Mouse (Mus musculus) MEL (cell line): ENCODE results near the gene Nfxl1. TPM values are rescaled to one million over a fixed set of nuclear protein-coding genes. Genes with fewer than 3 reads are reported as not detected.

ENCODE experiments used
- DNase-seq: peaks from one replicate; pipeline ENCODE4 v3.0.0; 2011; ENCODE audit warnings: low read depth, low spot score
- H3K27ac ChIP-seq: 2 replicates; pipeline ENCODE4 v1.5.1; 2012; ENCODE audit warnings: low read depth, mild to moderate bottlenecking, control low read depth, low read length, moderate library complexity; ENCODE audit not compliant: control insufficient read depth
- H3K27me3 ChIP-seq, 2 experiments: fragments of 150-350 bp in 1 of 2; sonication (generic) in 1 of 2; 2 replicates each; pipeline ENCODE4 v1.6.1; 2012; ENCODE audit warnings: low read length in 2 of 2, mild to moderate bottlenecking in 2 of 2, improper control_type of control experiment in 1 of 2, moderate library complexity in 1 of 2; ENCODE audit not compliant: insufficient read depth in 2 of 2, control insufficient read depth in 1 of 2
- H3K36me3 ChIP-seq, 2 experiments: 2 replicates each; pipeline ENCODE4 v1.6.1; 2012 to 2014; ENCODE audit warnings: low read length in 2 of 2, improper control_type of control experiment in 1 of 2, inconsistent platforms in 1 of 2, mild to moderate bottlenecking in 1 of 2; ENCODE audit not compliant: insufficient read depth in 2 of 2, control insufficient read depth in 1 of 2
- H3K4me1 ChIP-seq, 2 experiments: fragments of 150-350 bp in 1 of 2; sonication (generic) in 1 of 2; 2 replicates each; pipeline ENCODE4 v1.6.1; 2012; ENCODE audit warnings: low read length in 2 of 2, improper control_type of control experiment in 1 of 2, mild to moderate bottlenecking in 1 of 2; ENCODE audit not compliant: insufficient read depth in 2 of 2, control insufficient read depth in 1 of 2
- H3K4me3 ChIP-seq, 2 experiments: fragments of 150-350 bp in 1 of 2; sonication (generic) in 1 of 2; 2 replicates each; pipeline ENCODE4 v1.5.1; 2012; ENCODE audit warnings: low read depth in 2 of 2, low read length in 2 of 2, mild to moderate bottlenecking in 2 of 2, moderate library complexity in 2 of 2, control low read depth in 1 of 2, improper control_type of control experiment in 1 of 2; ENCODE audit not compliant: control insufficient read depth in 1 of 2, insufficient read depth in 1 of 2
- H3K79me2 ChIP-seq: 2 replicates; pipeline ENCODE4 v1.6.1; 2012; ENCODE audit warnings: mild to moderate bottlenecking, low read length, moderate library complexity; ENCODE audit not compliant: control insufficient read depth, poor library complexity, insufficient read depth
- H3K9ac ChIP-seq: 2 replicates; pipeline ENCODE4 v1.6.1; 2012; ENCODE audit warnings: low read depth, mild to moderate bottlenecking, control low read depth, low read length, moderate library complexity; ENCODE audit not compliant: control insufficient read depth, poor library complexity, severe bottlenecking
- H3K9me3 ChIP-seq: fragments of 150-350 bp; sonication (generic); replicated peaks from 2 replicates; pipeline ENCODE4 v1.6.1; 2012; ENCODE audit warnings: mild to moderate bottlenecking, low read length, improper control_type of control experiment, moderate library complexity; ENCODE audit not compliant: insufficient read depth
- CHD2 ChIP-seq: IDR thresholded peaks from 2 replicates; pipeline ENCODE4 v1.6.1; 2011; ENCODE audit warnings: low read length, improper control_type of control experiment
- E2F4 ChIP-seq: IDR thresholded peaks from 2 replicates; pipeline ENCODE4 v1.6.1; 2011; ENCODE audit warnings: low read depth, low read length, improper control_type of control experiment, borderline replicate concordance
- ETS1 ChIP-seq: IDR thresholded peaks from 2 replicates; pipeline ENCODE4 v1.6.1; 2012; ENCODE audit warnings: low read depth, mild to moderate bottlenecking, inconsistent platforms, low read length, improper control_type of control experiment, moderate library complexity
- HCFC1 ChIP-seq: IDR thresholded peaks from 2 replicates; pipeline ENCODE4 v1.6.1; 2012; ENCODE audit warnings: low read depth, mild to moderate bottlenecking, inconsistent platforms, low read length, improper control_type of control experiment, moderate library complexity
- JUND ChIP-seq: IDR thresholded peaks from 2 replicates; pipeline ENCODE4 v1.6.1; 2011; ENCODE audit warnings: low read depth, mild to moderate bottlenecking, improper control_type of control experiment, low read length
- MEF2A ChIP-seq: IDR thresholded peaks from 2 replicates; pipeline ENCODE4 v1.6.1; 2014; ENCODE audit warnings: low read depth, mild to moderate bottlenecking, inconsistent platforms, low read length, improper control_type of control experiment; ENCODE audit not compliant: poor library complexity, insufficient replicate concordance, severe bottlenecking; ENCODE audit errors: extremely low read depth
- MXI1 ChIP-seq: IDR thresholded peaks from 2 replicates; pipeline ENCODE4 v1.6.1; 2011; ENCODE audit warnings: mild to moderate bottlenecking, low read depth, low read length, improper control_type of control experiment
- MYB ChIP-seq: IDR thresholded peaks from 2 replicates; pipeline ENCODE4 v1.6.1; 2011; ENCODE audit warnings: mild to moderate bottlenecking, low read depth, low read length, improper control_type of control experiment
- MYC ChIP-seq: IDR thresholded peaks from 2 replicates; pipeline ENCODE4 v1.6.1; 2011; ENCODE audit warnings: low read depth, mild to moderate bottlenecking, low read length, improper control_type of control experiment, moderate library complexity
- NELFE ChIP-seq: IDR thresholded peaks from 2 replicates; pipeline ENCODE4 v1.6.1; 2011; ENCODE audit warnings: low read depth, low read length, improper control_type of control experiment
- POLR2A ChIP-seq, 2 experiments: IDR thresholded peaks; 2 replicates each; pipeline ENCODE4 v1.6.1; 2011 to 2012; ENCODE audit warnings: low read length in 2 of 2, mild to moderate bottlenecking in 2 of 2, control low read depth in 1 of 2, improper control_type of control experiment in 1 of 2, low read depth in 1 of 2, moderate library complexity in 1 of 2; ENCODE audit not compliant: control insufficient read depth in 1 of 2, insufficient read depth in 1 of 2, poor library complexity in 1 of 2
- POLR2AphosphoS2 ChIP-seq: IDR thresholded peaks from 2 replicates; pipeline ENCODE4 v1.6.1; 2011; ENCODE audit warnings: low read length, improper control_type of control experiment
- POLR2AphosphoS5 ChIP-seq: IDR thresholded peaks from 2 replicates; pipeline ENCODE4 v1.6.1; 2012; ENCODE audit warnings: low read depth, borderline replicate concordance, mild to moderate bottlenecking, inconsistent platforms, low read length, moderate library complexity, mixed read lengths
- RCOR1 ChIP-seq: IDR thresholded peaks from 2 replicates; pipeline ENCODE4 v1.6.1; 2012; ENCODE audit warnings: low read depth, mild to moderate bottlenecking, inconsistent platforms, low read length, improper control_type of control experiment
- SIN3A ChIP-seq: IDR thresholded peaks from 2 replicates; pipeline ENCODE4 v1.6.1; 2012; ENCODE audit warnings: low read length, improper control_type of control experiment, inconsistent platforms
- TBP ChIP-seq: IDR thresholded peaks from 2 replicates; pipeline ENCODE4 v1.8.0; 2011; ENCODE audit warnings: low read depth, low read length, improper control_type of control experiment
- ZMIZ1 ChIP-seq: IDR thresholded peaks from 2 replicates; pipeline ENCODE4 v1.6.1; 2012; ENCODE audit warnings: low read depth, mild to moderate bottlenecking, inconsistent platforms, low read length, improper control_type of control experiment, moderate library complexity
- polyA plus RNA-seq, 2 experiments: library from polyadenylated mRNA; stranded (reverse) in 1 of 2; unstranded in 1 of 2; fragments of >175 nt in 1 of 2; fragments of >200 nt in 1 of 2; gene quantifications; 2 replicates each; pipeline versions ENCODE4 v1.2.1 to v1.2.4; 2012; ENCODE audit warnings: low replicate concordance in 2 of 2, low read depth in 1 of 2; ENCODE audit not compliant: insufficient read length in 2 of 2, insufficient read depth in 1 of 2, missing spikeins in 1 of 2
- total RNA-seq: library from RNA; depleted of rRNA; stranded (reverse); fragments of 300-350 nt; gene quantifications from 2 replicates; pipeline ENCODE4 v1.2.3, GENCODE M21; 2012

The Nfxl1 gene
- total and polyA plus RNA-seq, 3 experiments: 13.5 to 18.9 TPM; not detected in 1

DNA sequence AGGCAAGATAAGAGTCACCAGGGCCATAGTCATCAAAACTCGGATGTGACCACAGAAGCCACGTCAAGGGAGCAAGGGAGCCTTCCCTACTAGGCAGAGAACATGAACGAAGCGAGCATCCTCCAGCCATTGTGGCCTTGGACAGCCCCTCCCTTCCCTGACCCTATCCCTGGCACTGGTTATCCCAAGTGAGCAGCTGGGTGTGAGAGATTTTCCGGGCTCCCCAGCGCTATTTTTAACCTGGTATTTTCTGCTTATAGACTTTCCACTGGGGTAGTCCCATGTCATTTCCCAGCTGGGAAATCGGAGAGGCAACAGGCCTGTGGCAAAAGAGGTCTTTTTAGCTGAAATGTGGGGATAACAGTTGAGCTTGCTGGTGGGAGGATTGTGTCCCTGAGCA is 65.6 kb downstream of the Nfxl1 start:
- Histone ChIP-seq H3K36me3 (no peaks in the 10 kb centered on the region), H3K27ac (no peak overlapping the region), H3K27me3 (no peaks in the 10 kb centered on the region; a peak in 1 of 4 replicates)
- TF ChIP-seq RCOR1 (no peak), MYB (no peak), CHD2 (no peak), E2F4 (no peak), HCFC1 (no peak)
- TF ChIP-seq, all 39 proteins: peak for 0
- H3K9ac ChIP-seq: no peak overlapping the region
- no peaks in the 10 kb centered on the region for H3K9me3 ChIP-seq
- H3K4me3 ChIP-seq: no peak overlapping the region
- H3K79me2 ChIP-seq: no peaks in the 10 kb centered on the region
- no peak for DNase-seq
- H3K4me1 ChIP-seq: no peaks in the 10 kb centered on the region

DNA sequence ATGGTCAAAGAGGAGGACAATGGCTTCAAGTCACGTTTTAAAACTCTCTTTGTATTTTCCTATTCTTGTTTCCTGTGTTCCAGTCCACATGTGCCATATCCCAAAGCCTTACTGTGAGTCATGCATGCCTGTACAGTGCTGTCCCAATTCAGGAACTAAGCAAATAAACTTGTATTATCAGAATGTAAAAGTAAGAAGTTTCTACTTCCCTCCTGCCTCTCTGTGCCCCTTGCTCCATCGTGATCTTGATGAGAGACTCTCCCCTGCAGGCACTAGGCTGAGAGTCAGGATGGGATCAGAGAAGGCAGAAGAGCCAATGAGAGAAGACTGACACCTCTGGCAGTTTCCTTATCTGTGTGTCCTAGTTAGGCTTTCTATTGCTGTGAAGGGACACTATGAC is 68.3 kb downstream of the Nfxl1 start:
- DNase-seq: no peak
- no peaks in the 10 kb centered on the region for H3K36me3 ChIP-seq
- H3K27me3 ChIP-seq: no peaks in the 10 kb centered on the region; a peak in 1 of 4 replicates
- TF ChIP-seq E2F4 (no peak), NELFE (no peak), SIN3A (no peak), POLR2AphosphoS5 (no peak), ETS1 (no peak), JUND (no peak), TBP (no peak), MXI1 (no peak)
- no peak overlapping the region for H3K27ac ChIP-seq
- no peak overlapping the region for H3K4me3 ChIP-seq
- no peak overlapping the region for H3K9ac ChIP-seq
- no peaks in the 10 kb centered on the region for H3K9me3 ChIP-seq
- H3K79me2 ChIP-seq: no peaks in the 10 kb centered on the region
- no peaks in the 10 kb centered on the region for H3K4me1 ChIP-seq

DNA sequence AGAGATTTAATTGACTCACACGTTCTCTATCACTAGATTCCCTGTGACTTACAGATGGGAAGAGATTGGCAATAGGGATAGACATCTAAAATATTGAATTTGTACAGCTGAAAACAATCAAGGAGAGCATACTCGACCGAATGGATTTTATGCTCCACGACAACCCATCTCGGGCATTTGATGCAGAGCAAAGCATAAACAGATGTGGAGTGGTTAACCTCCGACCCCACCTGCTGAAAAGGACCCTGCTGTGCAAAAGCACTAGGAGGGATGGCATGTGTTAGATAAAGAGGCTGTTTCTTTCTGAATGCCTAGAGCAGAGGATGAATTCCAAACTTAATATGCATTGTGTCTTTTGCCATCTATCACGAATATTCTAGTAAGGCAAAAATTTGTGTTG is 79.0 kb downstream of the Nfxl1 start:
- Histone ChIP-seq H3K4me3 (no peak overlapping the region), H3K79me2 (no peaks in the 10 kb centered on the region), H3K9me3 (no peaks in the 10 kb centered on the region), H3K27ac (no peak overlapping the region), H3K27me3 (peaks cover 1 to 2% of the 10 kb centered on the region in 2 experiments; a peak in 1 of 4 replicates), H3K36me3 (no peaks in the 10 kb centered on the region), H3K9ac (no peak overlapping the region), H3K4me1 (no peaks in the 10 kb centered on the region)
- DNase-seq: no peak
- no peak for TF ChIP-seq POLR2AphosphoS2
- no peak for TF ChIP-seq MYC
- no peak for TF ChIP-seq ZMIZ1
- TF ChIP-seq POLR2A (IDR thresholded peaks at IDR 0.05; ENCODE audit: control insufficient read depth in 1 of 2, insufficient read depth in 1 of 2, low read depth in 1 of 2, low read length in 2 of 2, poor library complexity in 1 of 2): no peak
- TF ChIP-seq MEF2A: no peak
